Mouse (Mus musculus) MEL (cell line): ENCODE results near the gene Nicn1. TPM values are rescaled to one million over a fixed set of nuclear protein-coding genes. Genes with fewer than 3 reads are reported as not detected.
"Not testable (repeated sequence)": the region's sequence is repeated elsewhere in the genome, so short reads cannot be mapped to it uniquely, and the experiment has no call there.

ENCODE experiments used
- DNase-seq: peaks from one replicate; pipeline ENCODE4 v3.0.0; 2011; ENCODE audit warnings: low read depth, low spot score
- H3K27ac ChIP-seq: 2 replicates; pipeline ENCODE4 v1.5.1; 2012; ENCODE audit warnings: low read depth, mild to moderate bottlenecking, control low read depth, low read length, moderate library complexity; ENCODE audit not compliant: control insufficient read depth
- H3K27me3 ChIP-seq, 2 experiments: fragments of 150-350 bp in 1 of 2; sonication (generic) in 1 of 2; 2 replicates each; pipeline ENCODE4 v1.6.1; 2012; ENCODE audit warnings: low read length in 2 of 2, mild to moderate bottlenecking in 2 of 2, improper control_type of control experiment in 1 of 2, moderate library complexity in 1 of 2; ENCODE audit not compliant: insufficient read depth in 2 of 2, control insufficient read depth in 1 of 2
- H3K36me3 ChIP-seq, 2 experiments: 2 replicates each; pipeline ENCODE4 v1.6.1; 2012 to 2014; ENCODE audit warnings: low read length in 2 of 2, improper control_type of control experiment in 1 of 2, inconsistent platforms in 1 of 2, mild to moderate bottlenecking in 1 of 2; ENCODE audit not compliant: insufficient read depth in 2 of 2, control insufficient read depth in 1 of 2
- H3K4me1 ChIP-seq, 2 experiments: fragments of 150-350 bp in 1 of 2; sonication (generic) in 1 of 2; 2 replicates each; pipeline ENCODE4 v1.6.1; 2012; ENCODE audit warnings: low read length in 2 of 2, improper control_type of control experiment in 1 of 2, mild to moderate bottlenecking in 1 of 2; ENCODE audit not compliant: insufficient read depth in 2 of 2, control insufficient read depth in 1 of 2
- H3K4me3 ChIP-seq, 2 experiments: fragments of 150-350 bp in 1 of 2; sonication (generic) in 1 of 2; 2 replicates each; pipeline ENCODE4 v1.5.1; 2012; ENCODE audit warnings: low read depth in 2 of 2, low read length in 2 of 2, mild to moderate bottlenecking in 2 of 2, moderate library complexity in 2 of 2, control low read depth in 1 of 2, improper control_type of control experiment in 1 of 2; ENCODE audit not compliant: control insufficient read depth in 1 of 2, insufficient read depth in 1 of 2
- H3K79me2 ChIP-seq: 2 replicates; pipeline ENCODE4 v1.6.1; 2012; ENCODE audit warnings: mild to moderate bottlenecking, low read length, moderate library complexity; ENCODE audit not compliant: control insufficient read depth, poor library complexity, insufficient read depth
- H3K9ac ChIP-seq: 2 replicates; pipeline ENCODE4 v1.6.1; 2012; ENCODE audit warnings: low read depth, mild to moderate bottlenecking, control low read depth, low read length, moderate library complexity; ENCODE audit not compliant: control insufficient read depth, poor library complexity, severe bottlenecking
- H3K9me3 ChIP-seq: fragments of 150-350 bp; sonication (generic); replicated peaks from 2 replicates; pipeline ENCODE4 v1.6.1; 2012; ENCODE audit warnings: mild to moderate bottlenecking, low read length, improper control_type of control experiment, moderate library complexity; ENCODE audit not compliant: insufficient read depth
- GATA1 ChIP-seq: IDR thresholded peaks from 2 replicates; pipeline ENCODE4 v1.6.1; 2011; ENCODE audit warnings: low read depth, low read length, improper control_type of control experiment
- MAFK ChIP-seq: IDR thresholded peaks from 2 replicates; pipeline ENCODE4 v1.6.1; 2011; ENCODE audit warnings: low read depth, mild to moderate bottlenecking, low read length, improper control_type of control experiment, borderline replicate concordance
- MYB ChIP-seq: IDR thresholded peaks from 2 replicates; pipeline ENCODE4 v1.6.1; 2011; ENCODE audit warnings: mild to moderate bottlenecking, low read depth, low read length, improper control_type of control experiment
- RCOR1 ChIP-seq: IDR thresholded peaks from 2 replicates; pipeline ENCODE4 v1.6.1; 2012; ENCODE audit warnings: low read depth, mild to moderate bottlenecking, inconsistent platforms, low read length, improper control_type of control experiment
- TBP ChIP-seq: IDR thresholded peaks from 2 replicates; pipeline ENCODE4 v1.8.0; 2011; ENCODE audit warnings: low read depth, low read length, improper control_type of control experiment
- USF1 ChIP-seq: IDR thresholded peaks from 2 replicates; pipeline ENCODE4 v1.6.1; 2014; ENCODE audit warnings: low read depth, mild to moderate bottlenecking, inconsistent platforms, low read length, improper control_type of control experiment, moderate library complexity
- ZC3H11A ChIP-seq: IDR thresholded peaks from 2 replicates; pipeline ENCODE4 v1.6.1; 2012; ENCODE audit warnings: low read depth, mild to moderate bottlenecking, inconsistent platforms, low read length, improper control_type of control experiment
- ZNF384 ChIP-seq: IDR thresholded peaks from 2 replicates; pipeline ENCODE4 v1.6.1; 2012; ENCODE audit warnings: low read depth, mild to moderate bottlenecking, inconsistent platforms, low read length, improper control_type of control experiment
- polyA plus RNA-seq, 2 experiments: library from polyadenylated mRNA; stranded (reverse) in 1 of 2; unstranded in 1 of 2; fragments of >175 nt in 1 of 2; fragments of >200 nt in 1 of 2; gene quantifications; 2 replicates each; pipeline versions ENCODE4 v1.2.1 to v1.2.4; 2012; ENCODE audit warnings: low replicate concordance in 2 of 2, low read depth in 1 of 2; ENCODE audit not compliant: insufficient read length in 2 of 2, insufficient read depth in 1 of 2, missing spikeins in 1 of 2
- total RNA-seq: library from RNA; depleted of rRNA; stranded (reverse); fragments of 300-350 nt; gene quantifications from 2 replicates; pipeline ENCODE4 v1.2.3, GENCODE M21; 2012

Nicn1 gene
- total and polyA plus RNA-seq, 3 experiments = 1.6 to 4.7 TPM; not detected in 1

DNA sequence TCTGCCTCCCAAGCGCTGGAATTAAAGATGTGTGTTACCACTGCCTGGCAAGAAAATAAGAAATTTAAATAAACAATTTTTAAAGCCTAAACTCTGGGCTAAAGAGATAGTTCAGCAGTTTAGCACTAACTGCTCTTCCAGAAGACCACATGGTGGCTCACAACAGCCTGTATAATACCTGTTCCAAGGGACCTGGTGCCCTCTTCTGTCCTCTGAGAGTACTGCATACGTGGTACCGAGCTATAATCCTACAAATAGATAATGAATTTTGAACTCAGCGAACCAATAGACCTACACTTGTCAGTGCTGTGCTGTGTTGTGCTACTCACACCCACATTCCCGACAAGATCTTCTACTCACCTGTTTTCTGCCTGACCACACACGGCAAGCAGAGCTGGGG lies 5.8 kb upstream of the Nicn1 start (continued):
- TF ChIP-seq GATA1 = peak; percentile 45; the same call in 1 of the 2 replicates
- TF ChIP-seq MYB = no peak

DNA sequence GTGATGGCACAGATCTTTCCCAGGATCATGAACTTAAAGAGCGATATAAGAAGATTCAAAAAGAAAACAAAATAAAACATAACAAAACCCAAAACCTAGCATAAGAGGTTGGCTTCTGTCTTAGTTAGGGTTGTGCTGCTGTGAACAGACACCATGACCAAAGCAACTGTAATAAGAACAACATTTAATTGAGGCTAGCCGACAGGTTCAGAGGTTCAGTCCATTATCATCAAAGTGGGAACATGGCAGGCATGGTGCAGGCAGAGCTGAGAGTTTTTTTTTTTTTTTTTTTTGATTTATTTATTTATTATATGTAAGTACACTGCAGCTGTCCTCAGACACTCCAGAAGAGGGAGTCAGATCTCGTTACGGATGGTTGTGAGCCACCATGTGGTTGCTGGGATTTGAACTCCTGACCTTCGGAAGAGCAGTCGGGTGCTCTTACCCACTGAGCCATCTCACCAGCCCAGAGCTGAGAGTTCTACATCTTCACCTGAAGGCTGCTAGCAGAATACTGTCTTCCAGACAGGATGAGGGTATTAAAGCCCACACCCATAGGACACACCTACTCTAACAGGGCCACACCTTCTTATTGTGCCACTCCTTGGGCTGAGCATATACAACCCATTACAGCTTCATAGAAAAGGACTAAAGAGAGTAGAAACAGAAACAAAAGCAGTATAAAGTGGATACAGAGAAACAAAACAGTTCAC lies 2.5 kb upstream of the Nicn1 start:
- not testable (repeated sequence) for H3K4me3 ChIP-seq, H3K9me3 ChIP-seq, H3K27me3 ChIP-seq, H3K27ac ChIP-seq, H3K9ac ChIP-seq, DNase-seq, H3K79me2 ChIP-seq, H3K36me3 ChIP-seq, H3K4me1 ChIP-seq
- TF ChIP-seq TBP (peak; percentile 73), ZNF384 (peak; percentile 20; the same call in 1 of the 2 replicates)

DNA sequence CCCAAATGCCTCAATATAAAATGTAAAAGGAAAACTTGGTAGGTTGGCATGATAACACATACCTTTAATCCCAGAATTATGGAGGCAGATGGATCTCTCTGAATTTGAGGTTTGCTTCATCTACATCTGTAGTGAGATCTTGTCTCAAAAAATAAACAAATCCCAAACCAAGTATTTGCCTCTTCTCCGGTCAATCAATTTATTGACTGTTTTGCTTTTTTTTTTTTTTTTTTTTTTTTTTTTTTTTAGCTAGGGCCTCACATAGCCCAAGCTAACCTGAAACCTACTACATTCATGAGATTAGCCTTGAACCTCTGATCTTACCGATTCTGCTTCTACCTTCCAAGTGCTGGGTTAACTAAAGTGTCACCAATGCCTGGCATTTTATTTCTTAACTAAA lies 882 bp upstream of the Nicn1 start:
- no peaks in the 10 kb centered on the region for H3K9me3 ChIP-seq
- H3K4me3 ChIP-seq = peak overlapping the region in 1 of 2 experiments; percentile 81; a peak in 2 of 4 replicates
- DNase-seq = no peak
- TF ChIP-seq ZNF384 (peak; percentile 67), USF1 (no peak)
- H3K36me3 ChIP-seq = peaks cover 0 to 3% of the 10 kb centered on the region in 2 experiments; a peak in 2 of 4 replicates
- H3K79me2 ChIP-seq = no peaks in the 10 kb centered on the region
- H3K4me1 ChIP-seq = peaks cover 0 to 5% of the 10 kb centered on the region in 2 experiments; a peak in 1 of 4 replicates
- no peak overlapping the region; the same call in 1 of the 2 replicates for H3K9ac ChIP-seq
- H3K27me3 ChIP-seq = no peaks in the 10 kb centered on the region
- H3K27ac ChIP-seq = no peak overlapping the region

DNA sequence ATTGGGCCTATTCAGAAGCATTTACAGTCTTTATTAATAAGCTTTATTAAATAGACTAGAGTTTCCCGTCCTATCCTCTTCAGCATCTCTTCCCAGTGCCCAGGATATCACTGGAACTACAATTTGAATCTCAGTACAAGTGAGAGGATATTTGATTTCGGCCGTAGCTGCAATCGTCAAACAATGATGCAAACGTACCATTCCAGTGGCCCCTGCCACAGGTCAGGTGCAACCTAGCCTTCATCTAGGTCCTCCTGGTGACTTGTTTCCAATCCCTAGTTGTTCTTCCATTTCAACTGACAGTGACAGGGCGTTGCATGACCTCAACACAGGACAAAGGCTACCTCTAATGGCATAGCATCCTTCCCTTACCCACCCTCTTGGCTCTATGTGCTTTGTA lies 544 bp downstream of the Nicn1 start:
- TF ChIP-seq RCOR1 (no peak), MAFK (no peak), ZC3H11A (no peak)
- no peak for DNase-seq
- Histone ChIP-seq H3K36me3 (peaks cover 0 to 3% of the 10 kb centered on the region in 2 experiments; a peak in 2 of 4 replicates), H3K9ac (peak overlapping the region; percentile 44; the same call in 1 of the 2 replicates), H3K27ac (no peak overlapping the region), H3K4me3 (peak overlapping the region; percentile 59 to 74), H3K4me1 (peaks cover 0 to 3% of the 10 kb centered on the region in 2 experiments; a peak in 1 of 4 replicates), H3K79me2 (no peaks in the 10 kb centered on the region), H3K9me3 (no peaks in the 10 kb centered on the region), H3K27me3 (no peaks in the 10 kb centered on the region)
